Mouse (Mus musculus) embryonic facial prominence, embryonic 14.5 days (tissue): ENCODE results near the gene Phf23. TPM values are rescaled to one million over a fixed set of nuclear protein-coding genes. Genes with fewer than 3 reads are reported as not detected.
"Not testable (repeated sequence)": the region's sequence is repeated elsewhere in the genome, so short reads cannot be mapped to it uniquely, and the experiment has no call there.

Experiments used
- ATAC-seq: fragments of 200-750 bp; cut with Nextera tagmentation; 2 replicates; pipeline ENCODE4 v1.8.0; 2017; ENCODE audit warnings: low read depth, moderate number of reproducible peaks, moderate TSS enrichment
- DNase-seq: peaks from one replicate; pipeline ENCODE4 v3.0.0-alpha.2; 2015; ENCODE audit warnings: low spot score
- H3K27ac ChIP-seq: fragments of 300-500 bp; sonication (generic); replicated peaks from 2 replicates; pipeline ENCODE4 v1.5.1; 2014; ENCODE audit warnings: low read depth, mild to moderate bottlenecking, low read length, moderate library complexity
- H3K27me3 ChIP-seq: fragments of 300-500 bp; sonication (generic); replicated peaks from 2 replicates; pipeline ENCODE4 v1.6.1; 2014; ENCODE audit warnings: low read length; ENCODE audit not compliant: control insufficient read depth, insufficient read depth
- H3K36me3 ChIP-seq: fragments of 300-500 bp; sonication (generic); 2 replicates; pipeline ENCODE4 v1.6.1; 2014; ENCODE audit warnings: low read length, mixed read lengths; ENCODE audit not compliant: control insufficient read depth, insufficient read depth
- H3K4me1 ChIP-seq: fragments of 300-500 bp; sonication (generic); 2 replicates; pipeline ENCODE4 v1.6.1; 2014; ENCODE audit warnings: antibody characterized with exemption, low read length; ENCODE audit not compliant: control insufficient read depth, insufficient read depth
- H3K4me2 ChIP-seq: fragments of 300-500 bp; sonication (generic); 2 replicates; pipeline ENCODE4 v1.6.1; 2014; ENCODE audit warnings: low read depth, mild to moderate bottlenecking, low read length, moderate library complexity, mixed read lengths
- H3K4me3 ChIP-seq: fragments of 300-500 bp; sonication (generic); 2 replicates; pipeline ENCODE4 v1.5.1; 2014; ENCODE audit warnings: low read depth, mild to moderate bottlenecking, low read length
- H3K9ac ChIP-seq: fragments of 300-500 bp; sonication (generic); 2 replicates; pipeline ENCODE4 v1.6.1; 2014; ENCODE audit warnings: low read depth, mild to moderate bottlenecking, low read length, moderate library complexity, mixed read lengths
- H3K9me3 ChIP-seq: fragments of 300-500 bp; sonication (generic); 2 replicates; pipeline ENCODE4 v1.6.1; 2016; ENCODE audit warnings: low read length; ENCODE audit not compliant: control insufficient read depth
- WGBS: fragments of 180-500 bp; shearing (Covaris S2); extraction: QIAGEN DNeasy Blood & Tissue Kit; methylation state at CpG from one replicate; pipeline ENCODE4 v1.1.7; 2014; 5-methylcytosine and 5-hydroxymethylcytosine counted together
- polyA plus RNA-seq: library from polyadenylated mRNA; unstranded; fragments of >200 nt; fragmentation: Nextera tagmentation; extraction: Ambion mirVana; gene quantifications from 2 replicates; pipeline ENCODE4 v1.2.1, GENCODE M21; 2014

Gene Phf23
- polyA plus RNA-seq, 1 experiment from 2014 or later: 49.3 TPM

DNA sequence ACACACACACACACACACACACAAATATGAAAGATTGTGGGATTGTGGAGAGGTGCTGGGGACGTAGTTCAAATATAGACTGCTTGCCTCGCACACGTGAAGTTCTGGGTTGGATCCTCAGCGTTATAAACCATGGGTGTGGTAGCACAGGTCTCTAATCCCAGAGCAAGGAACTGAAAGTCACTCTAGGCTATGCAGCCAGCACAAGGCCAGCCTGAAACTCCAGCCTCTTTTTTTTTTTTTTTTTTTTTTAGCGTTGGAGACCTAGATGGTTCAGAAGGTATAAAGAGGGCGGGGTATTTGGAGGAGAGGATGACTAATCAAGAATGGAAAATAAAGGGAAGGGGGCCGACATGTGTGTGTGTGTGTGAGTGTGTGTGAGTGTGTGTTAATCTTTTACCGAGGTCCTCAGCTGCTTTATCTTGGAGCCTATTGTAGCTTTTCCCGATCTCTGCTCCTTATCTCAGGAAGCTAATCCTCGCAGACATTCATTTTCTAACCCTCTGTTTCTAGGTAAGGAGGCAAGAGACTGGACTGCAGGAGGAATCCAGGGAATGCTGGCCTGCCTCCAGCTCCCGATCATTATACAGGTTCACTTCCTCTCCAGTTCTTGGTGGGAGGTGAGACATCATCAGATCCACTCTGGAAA, 42.2 kb upstream of the Phf23 start:
- H3K9ac ChIP-seq: no peak overlapping the region

DNA sequence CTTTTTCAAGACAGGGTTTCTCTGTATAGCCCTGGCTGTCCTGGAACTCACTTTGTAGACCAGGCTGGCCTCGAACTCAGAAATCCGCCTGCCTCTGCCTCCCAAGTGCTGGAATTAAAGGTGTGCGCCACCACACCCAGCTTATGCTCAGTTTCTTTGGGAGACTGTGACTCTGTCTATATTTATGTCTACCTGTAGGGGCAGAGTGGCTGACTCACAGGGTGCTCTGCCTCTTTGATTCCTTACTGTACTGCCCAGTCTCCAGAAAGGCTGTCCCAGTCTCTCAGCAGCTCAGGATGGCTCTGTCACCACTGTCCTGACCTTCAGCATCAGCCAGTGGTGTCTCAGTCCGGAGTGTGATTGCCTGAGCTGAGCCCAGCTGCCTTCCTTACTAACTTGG, 40.0 kb upstream of the Phf23 start:
- not testable (repeated sequence) for H3K4me2 ChIP-seq, H3K4me3 ChIP-seq, H3K27ac ChIP-seq, H3K27me3 ChIP-seq, H3K9me3 ChIP-seq, DNase-seq, H3K9ac ChIP-seq, ATAC-seq, H3K36me3 ChIP-seq, H3K4me1 ChIP-seq
- 63% methylated on average over 2 of the region's 4 CpGs for WGBS

More for the DNA sequence above, 42.2 kb upstream of the Phf23 start:
- H3K36me3 ChIP-seq: no peaks in the 10 kb centered on the region
- ATAC-seq (no peak), DNase-seq (no peak)
- H3K4me1 ChIP-seq: peaks cover 3% of the 10 kb centered on the region; the same call in 1 of the 2 replicates
- no peaks in the 10 kb centered on the region for H3K27me3 ChIP-seq
- no peaks in the 10 kb centered on the region for H3K9me3 ChIP-seq
- WGBS: 64% methylated on average over 11 of the region's 11 CpGs
- H3K27ac ChIP-seq: no peak overlapping the region
- H3K4me2 ChIP-seq: no peak overlapping the region
- no peak overlapping the region for H3K4me3 ChIP-seq

GRCm38 (mm10) chr11:69956218-69956617, 39.4 kb upstream of the Phf23 start:
- Histone ChIP-seq H3K4me3 (no peak overlapping the region), H3K36me3 (no peaks in the 10 kb centered on the region), H3K9ac (no peak overlapping the region), H3K4me2 (no peak overlapping the region), H3K27ac (no peak overlapping the region), H3K9me3 (no peaks in the 10 kb centered on the region), H3K4me1 (no peaks in the 10 kb centered on the region), H3K27me3 (no peaks in the 10 kb centered on the region)
- no peak for DNase-seq
- ATAC-seq: no peak
- 58% methylated on average over 1 of the region's 1 CpGs for WGBS

DNA sequence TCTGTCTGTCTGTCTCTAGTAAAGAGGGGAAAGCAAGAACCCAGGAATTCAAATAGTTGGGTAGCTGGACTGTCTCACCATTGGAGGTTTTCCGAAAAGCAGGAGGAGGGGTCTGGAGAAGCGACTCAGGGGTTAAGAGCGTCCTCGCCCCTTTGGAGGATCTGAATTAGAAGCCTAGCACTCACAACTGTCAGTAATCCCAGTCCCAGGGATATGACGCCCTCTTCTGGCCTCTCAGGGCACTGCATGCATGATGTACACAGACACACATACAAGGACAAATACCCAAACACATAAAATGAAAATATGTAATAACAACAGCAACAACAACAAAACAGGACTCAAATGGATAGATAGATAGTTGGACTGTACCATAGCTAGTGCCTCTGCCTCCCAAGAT, 35.0 kb upstream of the Phf23 start:
- WGBS: 29% methylated on average over 5 of the region's 5 CpGs
- no peaks in the 10 kb centered on the region for H3K4me1 ChIP-seq
- H3K4me3 ChIP-seq: no peak overlapping the region
- H3K9me3 ChIP-seq: no peaks in the 10 kb centered on the region
- peaks cover 39% of the 10 kb centered on the region for H3K27me3 ChIP-seq
- H3K27ac ChIP-seq: no peak overlapping the region
- ATAC-seq (no peak), DNase-seq (no peak)
- H3K9ac ChIP-seq: no peak overlapping the region
- no peaks in the 10 kb centered on the region for H3K36me3 ChIP-seq
- no peak overlapping the region for H3K4me2 ChIP-seq

- H3K27ac ChIP-seq: no peak overlapping the region
- H3K4me2 ChIP-seq: no peak overlapping the region
- H3K9ac ChIP-seq: no peak overlapping the region
- ATAC-seq (no peak), DNase-seq (no peak)
- no peaks in the 10 kb centered on the region for H3K9me3 ChIP-seq
- H3K36me3 ChIP-seq: no peaks in the 10 kb centered on the region
- H3K4me1 ChIP-seq: peaks cover 4% of the 10 kb centered on the region; the same call in 1 of the 2 replicates
- H3K27me3 ChIP-seq: peaks cover 51% of the 10 kb centered on the region
- WGBS: 38% methylated on average over 5 of the region's 5 CpGs
- no peak overlapping the region for H3K4me3 ChIP-seq
Observed at GRCm38 (mm10) chr11:69961841-69962240, 33.7 kb upstream of the Phf23 start.

- peak within 1 kb of the TSS; percentile 45 for H3K4me3 ChIP-seq
- peak within 1 kb of the TSS; percentile 67 for H3K4me2 ChIP-seq
- 6% methylated on average over 22 of the region's 24 CpGs for WGBS
- H3K9me3 ChIP-seq: no peaks in the 10 kb centered on the region
- H3K9ac ChIP-seq: peak within 1 kb of the TSS; percentile 62; the same call in 1 of the 2 replicates
- H3K36me3 ChIP-seq: peaks cover 21% of the 10 kb centered on the region
- H3K27me3 ChIP-seq: peaks cover 61% of the 10 kb centered on the region
- no peak for DNase-seq
- peak within 1 kb of the TSS; percentile 28; the same call in 1 of the 2 replicates for H3K27ac ChIP-seq
- no peak; the same call in 1 of the 2 replicates for ATAC-seq
- H3K4me1 ChIP-seq: peaks cover 6% of the 10 kb centered on the region; the same call in 1 of the 2 replicates
Observed at GRCm38 (mm10) chr11:69964650-69965270, 30.8 kb upstream of the Phf23 start, which contains the start of gene Cldn7. Cldn7 (plus strand) TSS chr11:69964779.

GRCm38 (mm10) chr11:69965271-69966005, 30.1 kb upstream of the Phf23 start:
- Histone ChIP-seq H3K9ac (peak overlapping the region; percentile 62), H3K9me3 (no peaks in the 10 kb centered on the region), H3K4me2 (peak overlapping the region; percentile 67), H3K27ac (0 out of 2 replicates have a peak overlapping the region, but pooled peaks have one; percentile 28), H3K4me1 (peaks cover 6% of the 10 kb centered on the region; the same call in 1 of the 2 replicates), H3K27me3 (peaks cover 61% of the 10 kb centered on the region), H3K36me3 (peaks cover 28% of the 10 kb centered on the region), H3K4me3 (peak overlapping the region; percentile 45)
- peak; percentile 70 for DNase-seq
- 5% methylated on average over 27 of the region's 49 CpGs for WGBS
- ATAC-seq: peak; percentile 56; the same call in 1 of the 2 replicates

GRCm38 (mm10) chr11:69966006-69966859, 29.3 kb upstream of the Phf23 start:
- WGBS: 2% methylated on average over 39 of the region's 59 CpGs
- DNase-seq: peak; percentile 67
- Histone ChIP-seq H3K9ac (peak overlapping the region; percentile 62), H3K4me3 (peak overlapping the region; percentile 45), H3K27ac (0 out of 2 replicates have a peak overlapping the region, but pooled peaks have one; percentile 8), H3K9me3 (no peaks in the 10 kb centered on the region), H3K36me3 (peaks cover 32% of the 10 kb centered on the region), H3K27me3 (peaks cover 61% of the 10 kb centered on the region), H3K4me2 (peak overlapping the region; percentile 67), H3K4me1 (peaks cover 6% of the 10 kb centered on the region; the same call in 1 of the 2 replicates)
- ATAC-seq: peak; percentile 27
